Mouse (Mus musculus): ENCODE results near the gene Ciao2b.

Gene Ciao2b

GRCm38 (mm10) chr8:104613119-104613518 is 28.6 kb downstream of the Ciao2b start:
- no peak for DNase-seq

DNA sequence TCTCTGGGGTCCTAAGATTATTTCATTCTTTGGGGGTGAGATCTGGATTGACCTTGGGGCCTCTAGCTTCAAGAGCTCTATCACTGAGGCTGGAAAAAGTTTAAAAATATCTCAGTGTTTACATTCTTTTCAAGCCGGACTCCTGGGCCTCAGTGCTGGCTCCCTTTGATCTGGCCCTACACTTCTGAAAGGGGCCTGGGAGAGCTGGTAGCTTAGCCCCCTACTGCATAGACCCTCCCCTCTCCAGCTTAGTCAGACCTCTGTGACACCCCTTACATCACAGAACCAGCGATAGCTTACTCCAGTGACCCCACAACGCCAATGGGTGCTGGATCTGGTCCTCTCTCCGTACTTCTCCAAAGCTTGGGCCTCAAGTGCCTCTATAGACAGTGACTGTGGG is 30.2 kb downstream of the Ciao2b start:
- no peak for DNase-seq

- no peak for DNase-seq
Measured at GRCm38 (mm10) chr8:104610185-104610766, 31.5 kb downstream of the Ciao2b start.

DNA sequence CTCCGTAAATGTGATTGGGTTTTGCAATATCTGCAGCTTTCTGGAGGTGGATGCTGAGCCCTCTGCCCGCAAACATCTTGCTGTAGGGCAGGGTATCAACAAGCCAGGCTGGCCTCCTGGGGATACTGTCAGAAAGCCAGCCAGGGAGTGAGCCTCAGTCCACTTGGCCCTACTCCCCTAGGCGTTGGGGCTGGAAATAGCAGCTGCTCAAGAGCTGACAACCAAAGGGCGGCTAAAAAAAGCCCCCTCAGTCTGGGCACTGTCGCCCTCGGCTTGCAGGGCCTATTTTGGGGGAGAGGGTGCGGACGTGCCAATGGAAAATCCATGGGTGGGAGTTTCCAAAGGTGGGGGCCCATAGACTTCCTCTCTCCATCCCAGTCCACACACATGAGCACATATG is 32.5 kb downstream of the Ciao2b start:
- DNase-seq = no peak

- DNase-seq = no peak
Measured at GRCm38 (mm10) chr8:104607944-104608343, 33.8 kb downstream of the Ciao2b start.

GRCm38 (mm10) chr8:104606329-104606728 is 35.4 kb downstream of the Ciao2b start:
- no peak for DNase-seq

GRCm38 (mm10) chr8:104603245-104603593 is 38.5 kb downstream of the Ciao2b start:
- DNase-seq = no peak

DNA sequence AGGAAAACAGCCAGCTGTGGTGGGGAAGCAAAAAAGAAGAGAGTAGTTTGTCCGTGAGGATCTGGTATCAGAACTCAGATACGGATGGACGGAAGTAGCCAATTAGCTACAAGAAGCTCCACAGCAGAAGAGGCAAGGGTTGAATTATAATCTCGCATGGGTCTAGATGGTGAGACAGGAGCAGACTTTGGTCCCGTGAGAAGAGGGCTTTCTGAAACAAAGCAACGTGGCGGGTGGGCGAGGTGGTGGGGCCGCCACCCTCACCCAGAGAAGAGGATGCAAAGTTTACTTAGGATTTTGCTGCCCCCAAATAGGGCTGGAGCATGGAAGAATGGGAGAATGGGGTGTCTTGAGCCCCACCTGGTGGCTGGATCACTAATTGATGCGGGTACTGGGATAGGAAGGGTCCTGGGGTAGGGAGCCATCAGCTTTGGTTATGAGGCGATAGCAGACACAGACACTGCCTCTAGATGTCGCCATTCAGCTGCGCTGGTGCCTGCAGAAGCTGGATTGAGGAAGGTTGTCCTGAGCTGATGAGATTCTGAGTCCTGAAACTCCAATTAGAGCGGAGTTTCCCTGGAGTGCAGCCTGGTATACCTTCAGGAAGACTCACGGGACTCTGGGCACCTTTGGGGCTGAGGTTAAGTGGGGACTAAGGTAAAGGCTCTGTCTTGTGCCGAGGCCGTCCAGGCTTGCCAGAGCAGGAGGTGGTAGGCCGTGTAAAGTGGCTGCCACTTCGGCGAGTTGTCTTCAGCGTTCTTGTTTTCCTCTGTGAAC is 39.1 kb downstream of the Ciao2b start:
- peak; percentile 90 for DNase-seq

- DNase-seq = peak; percentile 47
Measured at GRCm38 (mm10) chr8:104601941-104602371, 39.8 kb downstream of the Ciao2b start.

- no peak for DNase-seq
Measured at GRCm38 (mm10) chr8:104601386-104601785, 40.4 kb downstream of the Ciao2b start.

- peak; percentile 70 for DNase-seq
Measured at GRCm38 (mm10) chr8:104598496-104598895, 43.3 kb downstream of the Ciao2b start.

DNA sequence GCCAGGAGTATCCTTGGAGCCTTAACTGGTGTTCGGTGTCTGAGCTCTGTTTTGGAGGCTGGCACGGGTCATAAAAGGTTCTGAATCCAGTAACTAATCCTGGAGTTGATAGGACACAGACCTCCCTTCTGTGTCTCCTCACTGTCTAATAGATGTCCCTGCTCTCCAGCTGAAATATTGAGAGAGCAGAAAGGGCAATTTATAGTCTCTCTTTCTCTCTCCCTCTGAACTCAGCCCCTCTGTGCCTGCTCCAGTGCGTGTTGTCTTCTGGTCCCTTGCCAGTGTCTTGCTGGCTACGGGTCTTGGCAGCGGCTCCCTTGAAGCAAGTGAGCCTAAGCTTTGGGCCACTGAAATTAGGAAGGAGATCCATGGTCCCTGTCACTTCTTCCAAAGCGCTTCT is 44.1 kb downstream of the Ciao2b start:
- peak; percentile 56 for DNase-seq

- DNase-seq = peak; percentile 46
Measured at GRCm38 (mm10) chr8:104595773-104596536, 45.8 kb downstream of the Ciao2b start.

DNA sequence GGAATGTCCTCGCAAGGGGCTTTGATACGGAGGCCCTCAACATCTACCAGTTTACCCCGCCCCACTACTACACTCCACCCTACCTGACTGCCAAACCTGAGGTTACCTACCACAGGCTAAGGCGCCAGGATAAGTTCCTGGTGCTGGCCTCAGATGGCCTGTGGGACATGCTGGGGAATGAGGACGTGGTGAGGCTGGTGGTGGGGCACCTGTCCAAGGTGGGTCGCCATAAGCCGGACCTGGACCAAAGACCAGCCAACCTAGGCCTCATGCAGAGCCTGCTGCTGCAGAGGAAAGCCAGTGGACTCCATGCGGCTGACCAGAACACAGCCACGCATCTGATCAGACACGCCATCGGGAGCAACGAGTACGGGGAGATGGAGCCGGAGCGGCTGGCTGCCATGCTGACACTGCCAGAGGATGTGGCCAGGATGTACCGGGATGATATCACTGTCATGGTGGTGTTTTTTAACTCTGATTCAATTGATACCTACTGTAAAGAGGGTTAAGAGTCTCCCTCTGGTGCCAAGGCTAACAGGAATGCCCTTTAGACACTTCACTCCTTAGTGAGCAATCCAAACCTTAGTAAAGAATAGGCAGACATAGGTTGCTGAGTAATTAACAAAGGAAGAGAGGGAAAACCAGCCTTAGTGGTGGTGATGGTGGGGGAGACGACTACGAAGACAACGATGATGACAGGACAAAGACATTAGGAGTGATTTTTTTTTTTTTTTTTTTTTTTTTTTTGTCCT is 47.0 kb downstream of the Ciao2b start:
- no peak for DNase-seq

- no peak for DNase-seq
Measured at GRCm38 (mm10) chr8:104593536-104594325, 48.0 kb downstream of the Ciao2b start.

DNA sequence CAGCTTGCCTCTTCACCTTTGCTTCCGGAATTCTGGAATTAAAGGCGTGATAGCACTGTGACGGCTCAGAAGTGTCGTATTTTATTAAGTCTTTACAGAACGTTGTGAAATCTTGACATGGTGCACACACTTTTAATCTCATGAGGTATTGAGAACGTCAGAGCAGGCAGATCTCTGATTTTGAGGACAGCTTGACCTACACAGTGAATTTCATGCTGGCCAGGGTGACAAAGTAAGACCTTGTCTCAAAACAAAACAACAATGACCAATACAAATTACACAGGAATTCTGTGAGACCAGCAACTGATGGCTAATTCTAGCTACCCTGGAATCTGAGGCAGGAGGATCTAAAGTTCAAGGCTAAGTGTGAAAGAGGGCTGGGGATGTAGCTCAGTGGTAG is 49.2 kb downstream of the Ciao2b start:
- DNase-seq = no peak

GRCm38 (mm10) chr8:104591856-104592255 is 49.9 kb downstream of the Ciao2b start:
- no peak for DNase-seq

- DNase-seq = peak; percentile 95
Measured at GRCm38 (mm10) chr8:104591133-104591834, 50.5 kb downstream of the Ciao2b start, which contains the start of gene Pdp2. Pdp2 (plus strand) TSS chr8:104591451.

GRCm38 (mm10) chr8:104590284-104590683 is 51.5 kb downstream of the Ciao2b start:
- no peak for DNase-seq

All from kidney, adult 18-20 months (tissue).